Mouse (Mus musculus): ENCODE measurements around the gene Ankrd54.
"Not testable (repeated sequence)": the region's sequence is repeated elsewhere in the genome, so short reads cannot be mapped to it uniquely, and the experiment has no call there.

Ankrd54 gene

DNA sequence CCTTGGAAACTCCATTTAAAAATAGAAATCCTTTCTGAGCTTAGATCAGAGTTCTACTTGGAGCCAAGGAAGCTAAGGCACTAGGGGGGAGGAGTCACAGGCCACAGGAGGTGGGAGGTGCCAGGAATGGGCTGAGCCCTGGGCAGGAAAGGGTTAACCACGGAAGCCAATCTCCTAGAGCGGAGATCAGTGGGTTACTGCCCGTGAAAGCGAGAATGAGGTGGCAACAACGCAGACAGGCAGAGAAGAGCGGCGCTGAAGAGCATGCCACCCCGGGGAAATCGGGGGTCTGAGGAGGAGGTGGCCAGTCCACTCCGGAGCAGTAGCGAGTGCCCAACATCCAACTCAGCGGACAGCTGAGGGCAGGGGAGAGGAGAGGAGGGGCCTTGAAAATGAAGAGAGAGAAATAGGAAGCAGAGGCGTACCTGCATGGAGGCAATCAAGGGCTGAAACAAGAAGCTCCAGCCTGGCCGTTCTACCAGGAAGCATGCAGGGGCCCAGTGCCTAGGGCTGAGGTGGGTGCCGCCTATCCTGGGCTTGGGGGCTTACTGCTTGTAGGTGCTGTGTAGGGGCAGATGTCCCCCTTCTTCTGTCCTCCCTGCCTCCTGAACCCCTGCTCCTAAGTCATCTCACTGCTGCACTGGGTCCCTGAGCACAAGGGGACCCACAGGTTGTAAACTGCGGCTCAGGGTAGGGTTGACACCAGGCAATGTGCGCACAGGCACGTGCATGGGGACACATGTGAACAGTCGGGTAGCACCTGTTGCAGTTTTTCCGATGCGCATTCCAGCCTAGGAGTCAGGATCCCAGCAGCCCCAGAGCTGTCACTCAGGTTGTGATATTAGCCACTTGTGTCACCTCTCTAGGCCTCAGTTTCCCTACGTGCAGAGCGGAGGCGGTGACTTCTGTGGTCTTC lies 21.9 kb downstream of the Ankrd54 start:
- DNase-seq: no peak

DNA sequence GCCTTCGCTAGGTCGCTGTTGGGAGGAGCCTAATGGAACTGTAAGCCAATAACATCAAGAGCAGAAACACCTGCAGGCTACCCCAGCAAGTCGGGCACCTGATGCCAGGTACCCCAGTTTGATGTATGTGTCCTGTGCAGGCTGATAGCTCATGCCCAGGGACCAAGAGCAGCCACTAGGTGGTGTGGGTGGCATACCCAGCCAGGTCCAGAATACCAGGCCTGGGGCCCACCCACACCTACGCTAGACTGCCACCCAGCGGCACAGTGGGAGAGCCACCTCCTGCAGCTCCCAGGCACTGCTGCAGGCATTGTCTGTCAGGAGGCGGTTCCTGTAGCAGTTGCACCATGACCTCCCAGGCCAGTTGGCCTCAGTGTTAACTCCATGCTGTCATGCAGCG lies 23.8 kb downstream of the Ankrd54 start:
- DNase-seq: peak; percentile 88 to 91

DNA sequence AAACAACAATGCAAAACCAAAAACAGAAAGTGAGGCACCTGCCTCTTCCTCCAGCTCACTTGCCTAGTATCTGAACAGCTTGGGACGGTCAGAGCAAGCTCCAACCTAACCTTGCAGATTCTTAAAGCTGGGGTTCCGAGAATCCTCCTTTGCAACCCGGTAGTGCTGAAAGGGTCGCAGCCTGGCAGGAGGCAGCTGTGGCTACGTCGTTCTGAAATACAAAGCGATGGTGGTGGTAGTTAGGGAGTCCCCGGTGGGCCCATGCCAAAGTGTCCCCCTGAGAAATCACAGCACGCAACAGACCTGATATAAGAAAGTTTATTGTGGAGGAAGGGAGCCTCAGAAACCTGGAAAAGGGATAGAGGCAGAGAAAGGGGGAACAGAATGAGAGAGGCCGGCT lies 24.4 kb downstream of the Ankrd54 start:
- DNase-seq: no peak

DNA sequence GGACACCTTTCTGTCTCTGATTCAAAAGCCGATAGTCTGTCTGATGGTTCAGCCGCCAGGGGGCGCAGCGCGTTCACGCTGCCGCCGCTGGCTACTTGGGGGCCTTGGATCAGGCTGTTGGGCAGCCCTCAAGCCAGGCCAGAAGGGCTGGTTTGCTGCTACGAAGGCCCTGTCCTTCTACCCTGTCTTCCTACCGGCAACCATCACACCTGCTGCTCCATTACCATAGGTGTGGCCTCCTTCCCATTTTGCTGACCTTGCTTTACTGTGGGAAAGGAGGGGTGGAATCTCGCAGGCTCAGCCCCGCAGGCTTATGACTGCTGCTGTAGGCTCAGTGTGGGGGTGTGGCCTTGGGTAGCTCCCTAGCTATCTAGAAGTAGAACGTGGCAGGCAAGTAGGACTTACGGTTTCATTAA lies 24.8 kb downstream of the Ankrd54 start:
- DNase-seq: peak; percentile 84 to 86

DNA sequence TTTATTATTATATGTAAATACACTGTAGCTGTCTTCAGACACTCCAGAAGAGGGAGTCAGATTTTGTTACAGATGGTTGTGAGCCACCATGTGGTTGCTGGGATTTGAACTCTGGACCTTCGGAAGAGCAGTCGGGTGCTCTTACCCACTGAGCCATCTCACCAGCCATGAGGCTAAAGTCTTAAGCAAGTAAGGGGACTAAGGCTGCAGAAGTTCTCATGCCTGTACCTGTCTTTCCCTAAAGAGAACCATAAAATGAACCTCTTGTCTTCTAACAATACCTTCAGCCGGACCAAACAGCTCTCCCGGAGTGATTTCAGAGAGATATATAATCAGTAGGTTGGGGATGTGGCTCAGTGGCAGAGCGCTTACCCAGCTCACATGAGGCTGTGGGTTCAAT lies 30.8 kb downstream of the Ankrd54 start:
- DNase-seq: not testable (repeated sequence)

DNA sequence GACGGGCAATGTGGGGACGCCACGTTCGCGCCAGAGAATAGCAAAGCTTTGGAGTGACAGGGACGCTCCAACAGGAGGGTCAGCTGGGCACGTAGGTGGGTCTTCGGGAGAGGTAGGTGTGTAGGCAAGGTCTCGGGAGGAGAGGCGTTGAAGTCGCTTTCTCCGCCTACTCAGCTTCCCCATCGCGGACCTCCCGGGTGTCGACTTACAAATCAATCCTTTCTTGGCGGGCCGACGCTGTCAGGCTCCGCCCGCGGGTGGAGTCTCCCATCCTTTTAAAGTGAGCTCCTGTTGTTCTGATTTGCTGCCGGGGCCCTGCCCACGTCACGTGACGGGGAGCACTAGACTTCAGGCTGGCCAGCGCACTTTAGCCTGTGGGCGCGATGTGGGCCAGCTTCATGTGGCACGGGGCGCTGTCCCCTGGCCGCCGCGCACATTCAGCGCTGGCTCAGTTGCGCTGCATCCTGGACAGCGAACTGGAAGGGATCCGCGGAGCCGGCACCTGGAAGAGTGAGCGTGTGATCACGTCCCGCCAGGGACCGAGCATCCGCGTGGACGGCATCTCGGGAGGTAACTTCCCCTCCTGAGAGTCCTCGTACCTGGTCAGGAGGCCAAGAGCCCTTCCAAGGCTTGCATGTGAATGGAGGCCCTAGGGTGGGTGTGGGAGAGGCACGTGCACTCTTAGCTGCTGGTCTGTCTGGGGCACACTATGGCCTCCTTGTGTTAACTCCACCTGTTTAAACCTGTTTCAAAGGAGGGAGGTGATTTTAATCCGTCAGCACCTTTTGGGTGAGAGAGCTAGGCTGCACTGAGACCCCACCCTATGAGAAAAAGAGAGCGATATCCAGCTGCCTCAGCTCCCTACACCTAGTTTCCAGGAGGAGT lies 31.9 kb downstream of the Ankrd54 start:
- DNase-seq: peak; percentile 45 to 51

DNA sequence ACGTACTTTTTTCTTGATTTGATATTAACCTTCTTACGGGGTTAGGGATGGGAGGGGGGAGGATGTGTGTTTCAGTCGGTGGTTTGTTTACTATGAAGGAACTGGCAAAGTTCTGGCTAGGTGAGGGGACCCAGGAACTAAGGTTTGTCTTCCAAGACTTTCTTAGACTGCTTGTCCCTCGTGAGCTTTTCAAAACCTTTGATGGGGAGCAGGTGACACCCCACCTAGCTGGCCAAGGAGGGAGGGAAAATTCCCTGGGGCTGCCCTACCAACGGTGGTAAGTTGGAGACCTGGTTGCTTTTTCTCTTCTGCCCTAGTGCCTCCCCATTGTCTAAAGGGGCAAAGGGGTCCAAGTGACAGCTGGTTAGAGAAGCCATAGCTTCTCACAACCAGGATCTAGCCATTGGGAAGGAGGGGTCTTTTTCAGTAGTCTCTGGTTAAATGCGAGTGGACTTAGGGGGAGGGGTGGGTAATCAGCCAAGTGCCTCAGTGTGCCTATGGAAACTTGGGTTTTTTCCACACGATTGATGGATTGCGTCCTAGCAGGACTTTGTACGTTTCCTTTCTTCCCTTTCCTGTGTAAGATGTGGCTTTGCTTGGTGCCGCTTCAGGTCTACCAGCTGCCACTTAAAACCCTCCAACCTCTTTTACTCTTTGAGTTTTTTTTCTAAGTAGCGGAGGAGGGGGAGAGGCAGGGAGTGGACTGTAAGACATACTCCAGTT lies 33.0 kb downstream of the Ankrd54 start:
- no peak for DNase-seq

DNA sequence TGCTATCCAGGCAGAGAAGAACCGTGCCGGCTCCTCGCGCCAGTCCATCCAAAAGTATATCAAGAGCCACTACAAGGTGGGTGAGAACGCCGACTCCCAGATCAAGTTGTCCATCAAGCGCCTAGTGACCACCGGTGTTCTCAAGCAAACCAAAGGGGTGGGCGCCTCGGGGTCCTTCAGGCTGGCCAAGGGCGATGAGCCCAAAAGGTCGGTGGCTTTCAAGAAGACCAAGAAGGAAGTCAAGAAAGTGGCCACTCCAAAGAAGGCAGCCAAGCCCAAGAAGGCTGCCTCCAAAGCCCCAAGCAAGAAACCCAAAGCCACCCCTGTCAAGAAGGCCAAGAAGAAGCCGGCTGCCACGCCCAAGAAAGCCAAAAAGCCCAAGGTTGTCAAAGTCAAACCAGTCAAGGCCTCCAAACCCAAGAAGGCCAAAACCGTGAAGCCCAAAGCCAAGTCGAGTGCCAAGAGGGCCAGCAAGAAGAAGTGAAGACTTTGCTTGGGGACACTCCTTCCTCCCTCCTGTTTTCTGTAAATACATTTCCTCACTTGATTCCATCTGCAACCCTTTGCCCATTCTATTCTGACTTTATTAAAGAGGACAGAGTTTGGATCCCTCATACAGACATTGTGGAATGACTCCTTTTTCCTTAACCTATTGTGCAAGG lies 33.7 kb downstream of the Ankrd54 start:
- DNase-seq: no peak

DNA sequence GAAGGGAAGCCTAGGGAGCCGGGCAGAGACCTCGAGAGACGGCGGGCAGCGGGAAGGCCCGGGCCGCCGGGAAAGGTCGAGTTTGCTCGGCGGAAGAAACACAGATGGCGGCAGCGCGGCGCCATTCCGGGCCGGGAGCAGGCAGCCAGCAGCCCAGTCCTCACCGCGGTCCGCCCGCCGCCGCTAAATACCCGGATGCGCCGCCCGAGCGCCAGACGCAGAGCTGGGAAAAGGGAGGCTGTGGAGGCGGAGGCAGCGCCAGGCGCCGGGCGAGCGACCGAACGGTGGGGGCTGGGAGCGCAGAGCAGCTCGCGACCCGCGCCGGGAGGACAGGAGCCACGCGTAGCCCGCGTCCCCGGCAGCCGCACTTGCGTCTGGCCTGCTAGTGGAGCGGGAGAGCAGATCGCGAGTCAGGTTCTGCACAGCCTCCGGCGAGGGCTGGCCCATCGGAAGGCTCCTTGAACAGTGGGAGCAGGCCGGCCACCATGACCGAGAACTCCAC lies 34.4 kb downstream of the Ankrd54 start, which contains the start of gene H1f0:
Gene H1f0, plus strand, starts transcription at position 214 of the 502 bp plus-strand sequence.
- peak; percentile 84 to 85 for DNase-seq

DNA sequence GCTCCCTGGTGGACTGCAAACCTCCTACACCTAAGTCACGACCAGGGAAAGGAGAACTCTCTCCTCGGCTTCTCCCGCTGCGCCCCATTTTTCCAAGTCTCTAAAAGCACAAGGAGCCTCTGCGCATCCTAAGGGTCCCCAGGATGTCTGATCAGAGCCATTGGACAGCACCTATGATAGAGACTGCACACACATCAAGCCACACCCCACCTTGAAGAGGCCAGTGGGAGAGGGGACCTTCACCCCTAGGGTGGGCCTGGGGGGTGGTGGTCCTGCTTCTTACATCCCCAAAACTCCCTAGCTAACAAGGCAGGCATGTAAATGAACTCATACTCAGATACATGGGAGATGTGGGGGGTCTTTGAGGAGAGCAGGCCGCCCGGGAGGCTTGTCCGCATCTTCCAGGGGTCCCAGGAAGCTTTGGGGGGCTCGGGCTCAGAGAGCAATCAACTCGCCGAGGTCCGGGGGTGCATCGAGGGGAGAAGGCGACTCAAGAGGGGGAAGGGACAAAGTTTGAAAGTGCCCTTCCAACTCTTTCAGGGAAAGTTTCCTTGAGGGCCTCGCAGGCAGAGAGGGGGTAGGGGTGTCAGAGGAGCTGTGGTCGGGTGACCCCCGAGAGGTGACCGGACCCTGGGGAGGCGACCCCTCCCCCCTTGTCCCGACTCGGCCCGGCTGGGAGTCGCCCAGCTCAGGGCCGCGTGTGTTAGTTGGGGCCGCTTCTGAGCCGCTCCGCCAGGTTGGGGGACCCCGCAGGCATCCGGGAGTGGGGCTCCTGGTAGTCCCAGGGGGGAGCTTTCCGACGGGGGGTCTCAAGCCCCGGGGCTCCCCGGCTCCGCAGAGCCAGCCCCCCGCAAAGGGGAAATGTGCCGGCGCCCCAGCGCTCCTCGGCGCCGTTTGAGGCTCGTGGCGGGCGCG lies 35.1 kb downstream of the Ankrd54 start:
- peak; percentile 20 to 21 for DNase-seq

DNA sequence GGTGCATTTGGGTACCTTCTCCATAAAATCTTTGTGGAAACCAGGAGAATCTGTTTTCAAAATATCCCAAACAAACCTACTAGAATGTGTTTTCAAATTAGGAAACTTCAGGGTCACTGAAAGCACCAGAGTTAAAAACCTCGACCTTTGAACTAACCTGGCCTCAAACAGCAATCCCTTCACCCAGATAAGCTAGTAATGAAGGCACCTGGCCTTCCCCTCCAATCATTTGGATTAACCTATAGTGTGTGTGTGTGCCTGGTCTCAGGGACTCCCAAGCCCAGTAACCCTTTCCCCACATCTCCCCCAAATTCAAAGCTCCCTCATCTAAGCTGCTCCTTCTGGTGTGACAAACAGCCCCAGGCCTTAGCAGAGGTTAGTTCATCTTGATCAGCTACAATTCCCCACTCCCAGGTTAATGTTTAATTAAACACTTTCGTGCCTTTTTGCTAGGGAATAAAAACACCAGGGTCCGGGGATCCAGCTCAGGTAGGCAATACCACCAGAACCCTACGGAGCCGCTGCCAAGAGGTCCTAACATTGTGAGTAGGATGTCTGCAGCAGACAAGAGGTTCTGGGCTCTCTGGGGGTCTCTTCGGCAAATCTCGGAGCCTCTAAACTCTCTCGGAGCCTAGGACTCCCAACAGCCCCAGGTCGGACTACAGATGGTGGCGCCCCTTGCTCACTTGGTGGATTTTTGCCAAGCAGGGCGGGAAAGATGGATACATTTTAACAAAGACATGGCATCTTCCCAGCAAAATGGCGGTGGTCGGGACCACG lies 36.0 kb downstream of the Ankrd54 start:
- DNase-seq: no peak

DNA sequence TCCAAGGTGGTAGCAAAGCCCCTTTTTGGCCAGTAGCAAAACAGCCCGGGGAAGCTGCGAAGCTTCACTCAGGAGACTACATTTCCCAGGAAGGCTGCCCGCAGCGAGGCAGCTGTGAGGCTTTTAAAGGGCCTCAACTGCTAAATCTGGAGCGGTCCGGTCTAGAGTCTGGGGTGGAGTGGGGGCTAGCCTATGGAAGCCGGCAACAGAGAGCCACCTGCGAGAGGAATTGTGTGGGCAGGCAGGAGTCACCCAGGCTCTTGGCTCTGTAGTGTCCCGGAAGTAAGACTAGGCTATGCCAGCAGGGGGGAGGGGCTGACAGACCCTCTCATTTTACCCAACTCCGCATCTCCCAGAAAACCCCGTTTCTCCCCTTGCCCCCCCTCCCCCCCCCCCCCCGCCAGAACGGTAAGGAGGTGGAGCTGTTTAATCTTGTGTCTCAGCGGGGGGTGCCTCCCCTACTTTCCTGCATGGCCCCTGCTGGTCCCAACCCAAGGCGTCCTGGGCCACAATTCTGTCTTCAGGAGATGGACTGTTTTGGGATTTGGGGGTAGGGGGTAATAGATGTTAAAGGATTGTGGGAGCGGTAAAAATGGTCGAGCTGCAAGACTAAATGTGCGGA lies 36.9 kb downstream of the Ankrd54 start:
- DNase-seq: no peak

DNA sequence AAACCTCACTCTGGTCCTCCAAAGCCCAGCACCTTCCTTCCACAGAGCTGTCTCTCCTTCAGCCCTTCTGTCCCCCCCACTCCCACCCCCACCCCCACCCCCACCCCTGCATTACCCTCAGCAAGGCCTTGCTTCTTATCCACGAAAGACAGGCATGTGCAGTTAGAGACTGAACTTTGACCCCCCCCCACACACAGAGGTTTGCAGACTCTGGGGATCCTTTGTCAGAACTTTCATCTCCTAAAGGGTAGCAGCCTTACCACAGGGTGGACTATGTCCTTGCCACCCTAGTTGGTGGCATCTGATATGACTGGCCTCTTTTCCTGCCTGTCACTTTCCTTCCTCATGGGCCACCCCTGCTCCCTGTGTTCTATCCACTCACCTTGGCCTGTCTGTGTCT lies 39.3 kb downstream of the Ankrd54 start:
- no peak for DNase-seq

DNA sequence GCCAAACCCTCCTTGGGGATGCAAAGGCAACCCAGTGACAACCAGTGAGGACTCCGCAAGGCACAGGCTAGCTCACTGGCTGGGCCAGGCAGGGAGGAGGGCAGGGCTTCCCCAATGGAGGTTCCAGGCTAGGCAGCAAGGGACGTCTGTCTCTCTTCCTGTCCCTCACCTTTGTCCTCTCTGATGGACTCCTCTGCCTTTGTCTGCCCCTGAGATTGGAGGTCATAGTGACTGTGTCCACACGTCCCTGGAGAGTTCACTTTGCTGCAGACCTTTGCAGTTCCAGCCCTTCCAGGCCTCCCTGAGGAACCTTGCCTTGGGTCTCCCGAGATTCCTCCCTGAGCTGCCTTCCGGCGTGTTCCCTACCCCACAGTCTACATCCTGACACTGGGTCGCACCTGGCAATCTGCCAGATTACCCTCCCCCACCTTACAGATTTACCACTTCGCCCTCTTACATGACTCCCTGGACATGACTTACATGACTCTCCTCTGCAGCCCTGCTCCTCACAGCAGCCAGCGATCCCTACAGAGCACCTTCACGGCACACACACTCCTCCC lies 39.9 kb downstream of the Ankrd54 start:
- DNase-seq: no peak

DNA sequence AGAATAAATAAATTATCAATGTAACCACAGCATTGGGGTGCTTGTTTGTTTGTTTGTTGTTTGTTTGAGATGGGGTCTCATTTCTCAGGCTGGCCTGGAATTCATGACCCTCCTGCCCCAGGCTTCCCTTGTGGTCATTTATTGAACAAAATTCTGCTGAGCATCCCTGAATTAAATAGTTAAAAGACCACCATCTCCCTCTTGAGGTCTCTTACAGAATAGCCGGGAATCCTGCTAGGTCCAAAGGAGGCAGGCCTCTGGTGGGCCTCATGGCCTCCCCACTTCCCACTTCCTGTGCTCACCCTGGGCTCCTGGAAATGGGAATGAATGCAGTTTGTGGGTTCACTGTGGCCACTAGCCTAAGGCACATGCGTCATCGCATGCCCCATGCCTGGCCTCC lies 43.8 kb downstream of the Ankrd54 start:
- no peak for DNase-seq

DNA sequence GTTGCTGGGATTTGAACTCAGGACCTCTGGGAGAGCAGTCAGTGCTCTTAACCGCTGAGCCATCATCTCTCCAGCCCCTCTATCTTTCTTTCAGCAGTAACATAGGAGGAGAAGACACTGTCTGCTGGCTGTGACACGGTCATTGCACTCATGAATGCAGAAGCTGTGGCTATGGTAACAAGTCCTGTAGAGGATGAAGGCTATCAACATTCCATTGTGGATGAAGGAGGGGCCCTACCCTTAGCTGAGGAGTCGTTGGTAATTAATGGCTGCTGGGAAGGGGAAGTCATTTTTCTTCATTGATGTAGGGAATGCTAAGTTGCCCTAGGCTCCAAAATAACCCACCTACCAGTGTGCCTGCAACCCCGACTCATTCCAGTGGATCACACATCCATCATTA lies 44.5 kb downstream of the Ankrd54 start:
- no peak for DNase-seq

DNA sequence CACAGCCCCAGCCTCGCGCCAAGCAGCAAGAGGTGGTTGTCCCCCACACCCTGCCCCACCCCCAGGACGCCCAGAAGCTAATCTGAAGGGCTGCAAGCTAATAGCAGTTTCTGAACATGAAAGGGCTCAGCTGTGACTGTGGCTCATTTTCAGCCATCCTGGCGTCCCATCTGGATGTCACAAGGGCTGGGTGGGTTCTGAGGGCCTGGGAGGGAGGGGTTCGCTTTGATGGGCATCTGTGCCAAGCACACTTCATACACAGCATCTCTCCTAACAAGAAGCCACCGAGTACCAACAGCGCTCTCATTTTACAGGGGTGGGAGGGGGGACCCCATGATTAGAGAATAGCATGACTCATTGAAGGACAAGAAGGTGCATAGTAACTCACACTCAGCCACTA lies 49.3 kb downstream of the Ankrd54 start:
- DNase-seq: no peak

DNA sequence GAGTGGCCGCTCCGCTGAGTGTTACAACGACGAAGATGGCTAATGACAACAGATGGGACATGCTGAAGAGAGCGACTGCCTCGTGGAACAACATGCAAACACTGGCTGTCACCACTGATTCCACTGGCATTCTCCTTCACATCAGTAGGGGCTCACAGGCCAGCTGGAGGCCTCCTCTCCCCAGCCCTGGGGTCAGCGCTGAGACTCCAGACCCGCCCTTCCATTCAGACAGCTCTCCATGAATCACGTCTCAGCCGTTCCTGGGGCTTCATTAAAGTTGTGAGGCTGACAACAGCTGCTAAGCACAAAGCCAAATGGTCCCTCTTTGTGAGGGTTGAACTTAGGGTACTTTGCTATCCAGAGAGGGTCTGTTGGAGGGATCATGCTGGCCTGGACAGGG lies 51.1 kb downstream of the Ankrd54 start:
- no peak for DNase-seq

DNA sequence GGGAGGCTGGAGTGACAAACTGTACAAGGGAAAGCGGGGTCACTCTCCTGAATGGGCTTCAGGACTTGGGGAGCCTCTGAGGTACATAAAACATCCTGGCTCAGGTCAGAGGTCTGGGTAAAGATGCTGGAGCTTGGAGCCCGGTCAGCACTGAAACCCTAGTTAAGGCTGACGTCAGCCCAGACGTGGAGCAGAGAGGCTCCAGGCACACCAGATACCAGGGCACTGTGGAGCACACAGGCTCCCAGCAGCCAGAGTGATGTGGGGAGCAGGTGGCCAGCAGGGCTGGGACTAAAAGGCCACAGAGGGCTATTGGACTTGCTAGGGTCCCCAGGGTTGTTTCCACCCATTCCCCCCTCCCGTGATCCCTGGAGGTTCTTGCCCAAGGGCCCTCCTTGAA lies 53.0 kb downstream of the Ankrd54 start:
- DNase-seq: no peak
